Mouse (Mus musculus): Measurements from ENCODE around the gene Eif6. TPM values are rescaled to one million over a fixed set of nuclear protein-coding genes. Genes with fewer than 3 reads are reported as not detected.

Gene Eif6
- polyA plus RNA-seq (2012) = 253 and 257 TPM in 2 replicates

DNA sequence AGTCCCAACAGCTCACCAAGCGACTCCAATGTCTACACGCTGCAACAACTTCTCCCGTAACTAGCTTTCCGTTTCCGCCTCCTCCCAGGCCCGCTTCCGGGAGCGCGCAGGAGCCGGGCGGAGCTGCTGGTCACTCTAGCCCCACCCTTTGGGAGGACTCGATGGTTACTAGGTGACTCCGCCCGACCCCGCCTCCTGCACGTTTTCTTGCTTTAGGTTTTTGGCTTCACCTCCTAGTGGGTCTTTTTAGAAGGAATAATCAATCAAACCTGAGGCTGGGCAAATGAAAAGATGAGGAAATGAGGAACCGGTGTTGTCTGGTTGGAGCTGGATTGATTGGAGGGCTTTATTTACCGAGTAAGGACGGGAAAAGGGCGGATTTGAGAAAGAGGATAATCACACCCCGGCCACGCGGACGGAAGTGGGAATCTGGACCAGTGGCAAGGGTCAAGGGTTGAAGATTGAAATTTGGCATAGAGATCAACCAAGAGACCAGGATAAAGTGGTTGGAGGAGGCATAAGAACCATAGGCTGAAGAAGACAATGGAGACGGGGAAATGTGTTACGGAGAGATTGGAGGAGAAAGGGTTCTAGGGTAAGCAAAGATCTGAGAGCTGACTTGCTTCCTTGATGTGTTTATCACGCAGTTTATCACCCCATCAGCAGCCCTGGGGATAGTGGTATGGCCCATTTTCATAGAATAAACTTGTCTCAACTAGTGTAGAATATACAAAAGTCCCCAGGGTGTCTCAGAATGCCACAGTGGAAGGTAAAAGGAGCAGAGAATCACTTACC lies at the start of gene Eif6:
TSS of gene Eif6 (minus strand) at position 296 of the 795 bp plus-strand sequence.

DNA sequence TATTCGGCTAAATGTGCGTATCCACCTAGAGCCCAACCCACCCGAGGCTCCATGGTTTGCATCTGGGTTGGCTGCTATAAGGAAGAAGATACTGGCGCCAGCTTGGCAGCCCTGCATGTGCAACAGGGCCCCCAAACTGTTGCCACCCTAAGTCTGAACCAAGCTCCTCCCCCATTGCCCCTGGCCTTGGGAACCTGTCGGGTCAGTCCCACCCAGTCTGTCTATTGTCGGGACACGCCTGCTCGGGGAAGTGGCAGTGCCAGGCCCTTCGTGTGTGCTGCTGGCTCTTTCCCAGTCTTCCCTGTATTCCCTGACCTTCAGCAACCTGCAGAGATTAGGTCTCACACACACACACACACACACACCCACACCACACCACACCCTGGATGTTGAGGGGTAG lies 8.0 kb upstream of the Eif6 start, which contains the start of gene Fam83c:
TSS of gene Fam83c (minus strand) at position 123 of the 400 bp plus-strand sequence.

GRCm38 (mm10) chr2:155819392-155819448 lies 7.5 kb downstream of the Eif6 start, which contains the start of gene BC029722:
Gene BC029722 (minus strand): TSS chr2:155819426.

DNA sequence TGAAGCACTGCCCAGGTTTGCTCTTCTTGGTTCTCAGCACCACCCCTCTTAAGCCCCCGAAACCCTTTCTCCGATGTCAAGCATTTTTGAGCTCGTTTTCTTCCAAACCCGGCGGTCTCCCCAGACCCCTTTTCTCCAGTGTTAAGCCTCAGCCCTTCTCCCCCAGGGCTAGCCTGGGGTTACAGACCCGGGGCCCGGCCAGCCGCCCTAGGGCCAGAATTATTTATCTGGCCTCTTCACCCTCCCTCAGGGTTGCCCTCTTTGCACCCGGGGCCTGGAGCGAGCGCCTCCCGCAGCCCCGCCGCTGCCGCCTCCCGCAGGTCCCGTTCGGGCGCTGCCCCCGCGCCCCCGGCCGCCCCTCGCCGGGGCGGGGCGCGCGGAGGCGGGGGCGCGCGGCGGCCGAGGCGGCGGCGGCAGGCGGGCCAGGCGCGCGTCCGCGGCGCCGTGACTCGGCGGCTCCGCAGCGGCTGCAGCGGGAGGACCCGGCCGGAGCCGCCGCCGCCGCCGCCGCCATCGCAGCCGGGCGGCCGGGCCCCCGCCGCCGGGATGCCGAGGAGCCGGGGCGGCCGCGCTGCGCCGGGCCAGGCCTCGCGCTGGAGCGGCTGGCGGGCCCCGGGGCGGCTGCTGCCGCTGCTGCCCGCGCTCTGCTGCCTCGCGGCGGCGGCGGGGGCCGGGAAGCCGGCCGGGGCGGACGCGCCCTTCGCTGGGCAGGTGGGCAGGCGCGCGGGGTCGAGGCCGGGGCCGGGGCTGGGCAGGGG lies 51.6 kb downstream of the Eif6 start, which contains the start of gene Mmp24:
TSS of gene Mmp24 (plus strand) at position 416 of the 758 bp plus-strand sequence.

Other genes starting within 250 kb of the Eif6 start
- gene Gss, start 234.1 kb downstream of the Eif6 start, polyA plus RNA-seq (2012) = 16.0 and 16.6 TPM in 2 replicates
- gene Myh7b, start 215.7 kb downstream of the Eif6 start, polyA plus RNA-seq (2012) = 0.11 and 0.34 TPM in 2 replicates
- gene Trpc4ap, start 134.5 kb downstream of the Eif6 start, polyA plus RNA-seq (2012) = 90.8 and 99.6 TPM in 2 replicates
- 103 and 158 TPM in 2 replicates for gene Edem2, start 97.5 kb downstream of the Eif6 start, polyA plus RNA-seq (2012)
- not detected in 2 replicates for gene Gm17581, start 91.1 kb downstream of the Eif6 start, polyA plus RNA-seq (2012)
- gene Procr, start 75.8 kb downstream of the Eif6 start, polyA plus RNA-seq (2012) = 2.4 and 2.9 TPM in 2 replicates
- gene Mmp24, start 51.6 kb downstream of the Eif6 start, polyA plus RNA-seq (2012) = 0.02 TPM in 1 of 2 replicates, not detected in the other
- gene BC029722, start 7.5 kb downstream of the Eif6 start, polyA plus RNA-seq (2012) = 29.8 and 30.1 TPM in 2 replicates
- 0.05 TPM in 1 of 2 replicates, not detected in the other for gene Fam83c, start 7.9 kb upstream of the Eif6 start, polyA plus RNA-seq (2012)
- 6.4 and 7.2 TPM in 2 replicates for gene Uqcc1, start 103.4 kb upstream of the Eif6 start, polyA plus RNA-seq (2012)
- not detected in 2 replicates for gene Gm15557, start 113.8 kb upstream of the Eif6 start, polyA plus RNA-seq (2012)
- gene Gdf5, start 118.4 kb upstream of the Eif6 start, polyA plus RNA-seq (2012) = not detected in 2 replicates
- gene Cep250, start 129.5 kb upstream of the Eif6 start, polyA plus RNA-seq (2012) = 24.5 and 39.8 TPM in 2 replicates
- 0.38 and 1.4 TPM in 2 replicates for gene 6430550D23Rik, start 181.1 kb upstream of the Eif6 start, polyA plus RNA-seq (2012)
- gene Ergic3, start 181.1 kb upstream of the Eif6 start, polyA plus RNA-seq (2012) = 64.6 and 80.7 TPM in 2 replicates
- 0.03 TPM in 1 of 2 replicates, not detected in the other for gene Fer1l4, start 226.0 kb upstream of the Eif6 start, polyA plus RNA-seq (2012)
- gene Spag4, start 238.2 kb upstream of the Eif6 start, polyA plus RNA-seq (2012) = 3.5 and 5.3 TPM in 2 replicates

Measured in megakaryocyte-erythroid progenitor cell, adult 5 weeks (primary cell).